Mouse (Mus musculus) c-Kit-negative CD71-positive TER-119-positive erythroid progenitor cells, embryonic 14.5 days (primary cell): Measurements from ENCODE around the gene Trp53inp2.

Experiments used
- DNase-seq: peaks from one replicate; pipeline ENCODE4 v3.0.0-alpha.2; 2013; ENCODE audit warnings: low read depth, low spot score

The Trp53inp2 gene

GRCm38 (mm10) chr2:155380261-155381059, at the start of gene Trp53inp2:
Trp53inp2 (plus strand) TSS chr2:155381059.
- no peak for DNase-seq

GRCm38 (mm10) chr2:155331351-155331750, 49.5 kb upstream of the Trp53inp2 start:
- DNase-seq, result no peak

DNA sequence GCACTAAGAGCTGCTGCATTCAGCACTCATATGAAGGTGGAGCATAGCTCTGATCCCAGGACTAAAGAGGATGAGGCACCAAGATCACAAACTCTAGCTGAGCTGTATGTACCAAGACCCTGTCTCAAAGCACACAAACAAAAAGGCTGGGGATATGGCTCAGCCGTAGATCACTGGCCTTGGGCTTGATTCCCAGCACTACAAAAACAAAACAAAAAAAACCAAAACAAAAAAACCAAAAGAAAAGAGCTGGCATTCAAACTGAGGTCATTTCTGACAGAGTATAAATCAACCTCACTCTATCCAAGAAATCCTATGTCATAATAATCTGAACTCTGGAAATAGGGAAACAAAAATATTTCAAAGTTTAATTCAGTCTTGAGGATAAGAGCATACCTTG, 47.4 kb upstream of the Trp53inp2 start:
- DNase-seq, result no peak

DNA sequence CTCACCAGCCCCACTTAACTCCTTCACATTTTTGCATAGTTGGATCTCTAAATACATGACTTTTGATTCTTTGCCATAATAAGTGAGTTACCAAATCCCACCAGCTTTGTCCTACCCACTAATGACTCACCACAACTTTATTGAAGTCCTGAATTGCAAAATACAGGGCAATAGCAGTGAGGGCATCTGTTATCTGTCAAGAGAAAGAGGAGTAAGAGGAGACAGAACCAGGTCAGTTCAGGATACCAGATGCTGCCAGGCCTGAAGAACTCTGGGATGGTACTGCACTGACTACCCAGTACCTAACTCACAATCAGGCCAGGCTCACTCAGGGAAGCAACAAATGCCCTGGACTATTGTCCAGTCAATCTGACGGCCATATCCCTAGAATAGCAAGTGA, 45.6 kb upstream of the Trp53inp2 start:
- no peak for DNase-seq

DNA sequence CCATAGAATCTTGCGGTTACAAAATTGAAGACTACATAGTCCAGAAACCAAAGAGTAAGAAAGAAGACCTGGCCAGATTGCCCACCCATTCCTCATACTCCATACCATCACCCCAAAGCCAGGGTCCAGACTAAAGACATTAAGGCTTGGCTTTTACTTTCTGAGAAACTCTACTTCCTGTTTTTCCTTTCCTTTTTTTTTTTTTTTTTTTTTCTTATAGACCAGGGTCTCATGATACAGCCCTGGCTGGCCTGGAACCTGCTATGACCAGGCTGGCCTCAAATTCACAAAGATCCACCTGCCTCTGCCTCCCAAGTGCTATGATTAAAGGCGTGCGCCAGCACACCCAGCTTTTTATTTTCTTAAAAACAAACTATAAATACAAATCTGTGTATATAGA, 44.6 kb upstream of the Trp53inp2 start:
- DNase-seq, result no peak

- no peak for DNase-seq
Measured at GRCm38 (mm10) chr2:155340166-155340565, 40.7 kb upstream of the Trp53inp2 start.

DNA sequence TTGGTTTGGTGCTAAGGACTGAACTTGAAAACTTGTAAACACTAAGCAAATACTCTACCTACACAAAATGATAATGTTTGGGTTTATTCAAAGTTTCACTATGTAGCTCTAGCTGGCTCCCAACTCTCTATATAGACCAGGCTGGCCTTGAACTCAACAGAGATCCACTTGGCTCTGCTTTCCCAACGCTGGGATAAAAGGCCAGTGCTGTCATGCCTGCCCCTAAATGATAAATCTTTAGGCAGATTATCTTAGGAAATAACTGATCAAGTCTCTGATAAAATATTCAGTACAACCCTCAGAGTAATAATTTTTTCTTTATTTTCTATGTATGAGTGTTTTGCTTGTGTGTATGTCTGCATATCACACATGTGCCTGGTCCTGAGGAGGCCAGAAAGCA, 34.2 kb upstream of the Trp53inp2 start:
- DNase-seq, result no peak

DNA sequence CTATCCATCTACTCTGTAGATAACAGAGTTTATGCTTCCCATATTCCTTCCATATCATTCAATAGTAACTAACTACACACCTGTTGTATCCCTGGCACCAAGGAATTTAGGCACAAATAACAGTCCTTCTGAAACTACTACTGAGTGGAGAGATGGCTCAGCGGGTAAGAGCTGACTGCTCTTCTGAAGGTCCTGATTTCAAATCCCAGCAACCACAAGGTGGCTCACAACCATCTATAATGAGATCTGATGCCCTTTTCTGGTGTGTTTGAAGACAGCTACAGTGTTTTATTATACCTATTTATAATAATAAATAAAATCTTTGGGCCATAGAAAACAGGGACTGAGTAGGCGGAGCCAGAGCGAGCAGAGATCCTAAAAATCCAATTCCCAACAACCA, 26.5 kb upstream of the Trp53inp2 start:
- no peak for DNase-seq

- DNase-seq, result peak; percentile 90
Measured at GRCm38 (mm10) chr2:155356971-155357591, 23.8 kb upstream of the Trp53inp2 start, which contains the start of gene Pigu. Pigu (minus strand) TSS chr2:155357430.

GRCm38 (mm10) chr2:155357686-155358399, 23.0 kb upstream of the Trp53inp2 start:
- DNase-seq, result no peak

- no peak for DNase-seq
Measured at GRCm38 (mm10) chr2:155367635-155368284, 13.1 kb upstream of the Trp53inp2 start.

- DNase-seq, result no peak
Measured at GRCm38 (mm10) chr2:155369333-155369883, 11.5 kb upstream of the Trp53inp2 start.

- no peak for DNase-seq
Measured at GRCm38 (mm10) chr2:155372451-155372850, 8.4 kb upstream of the Trp53inp2 start.

- no peak for DNase-seq
Measured at GRCm38 (mm10) chr2:155373302-155373701, 7.6 kb upstream of the Trp53inp2 start.

DNA sequence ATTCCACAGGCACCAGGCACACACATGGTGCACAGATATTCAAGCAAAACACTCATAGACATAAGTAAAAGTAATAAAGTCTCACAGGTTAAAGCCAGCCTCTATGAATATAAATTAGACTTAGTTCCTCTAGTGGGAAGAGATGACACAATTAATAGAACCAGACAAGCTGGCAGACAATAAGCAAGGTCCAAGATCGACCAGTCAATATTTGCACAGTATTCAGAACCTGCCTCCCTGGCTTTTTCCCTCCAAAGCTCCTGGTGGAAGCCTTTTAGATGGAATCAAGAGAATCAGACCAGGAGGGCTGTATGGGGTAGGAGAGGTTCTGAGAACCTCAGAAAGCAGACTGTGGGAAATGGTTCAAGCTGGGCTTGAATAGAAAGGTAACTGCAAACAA, 7.0 kb upstream of the Trp53inp2 start:
- DNase-seq, result no peak

DNA sequence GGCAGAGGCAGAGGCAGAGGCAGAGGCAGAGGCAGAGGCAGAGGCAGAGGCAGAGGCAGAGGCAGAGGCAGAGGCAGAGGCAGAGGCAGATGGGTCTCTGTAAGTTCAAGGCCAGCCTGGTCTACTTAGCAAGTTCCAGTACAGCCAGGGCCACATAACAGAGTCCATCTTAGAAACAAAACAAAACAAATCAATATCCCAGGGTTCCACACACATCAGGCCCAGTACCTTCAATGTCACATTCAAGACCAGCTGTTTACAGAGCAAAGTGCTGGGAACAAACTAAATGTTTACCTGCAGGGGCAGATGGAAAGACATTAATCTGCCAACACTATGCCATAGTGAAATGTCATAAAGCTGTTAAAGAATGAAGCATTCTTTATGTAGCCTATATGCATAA, 6.3 kb upstream of the Trp53inp2 start:
- DNase-seq, result no peak

DNA sequence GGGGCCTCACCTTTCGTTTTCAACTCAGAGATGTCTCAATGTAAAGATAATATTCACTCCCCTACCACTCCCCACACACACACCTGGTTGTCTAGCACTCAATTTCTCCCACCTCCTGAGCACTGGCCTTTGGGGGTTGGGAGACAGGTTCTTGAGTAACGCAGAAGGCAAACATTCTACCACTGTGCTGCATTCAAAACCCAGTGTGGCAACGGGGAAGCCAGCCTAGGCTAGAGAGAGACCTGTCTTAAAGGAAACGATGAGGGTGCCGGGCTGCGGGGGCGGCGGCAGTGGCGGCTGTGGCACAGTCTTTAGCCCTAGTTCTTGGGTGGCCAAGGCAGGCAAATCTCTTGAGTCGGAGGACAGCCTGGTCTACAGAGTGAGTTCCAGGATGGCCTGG, 4.7 kb upstream of the Trp53inp2 start:
- DNase-seq, result no peak

GRCm38 (mm10) chr2:155381060-155381437, 190 bp downstream of the Trp53inp2 start:
- DNase-seq, result no peak

DNA sequence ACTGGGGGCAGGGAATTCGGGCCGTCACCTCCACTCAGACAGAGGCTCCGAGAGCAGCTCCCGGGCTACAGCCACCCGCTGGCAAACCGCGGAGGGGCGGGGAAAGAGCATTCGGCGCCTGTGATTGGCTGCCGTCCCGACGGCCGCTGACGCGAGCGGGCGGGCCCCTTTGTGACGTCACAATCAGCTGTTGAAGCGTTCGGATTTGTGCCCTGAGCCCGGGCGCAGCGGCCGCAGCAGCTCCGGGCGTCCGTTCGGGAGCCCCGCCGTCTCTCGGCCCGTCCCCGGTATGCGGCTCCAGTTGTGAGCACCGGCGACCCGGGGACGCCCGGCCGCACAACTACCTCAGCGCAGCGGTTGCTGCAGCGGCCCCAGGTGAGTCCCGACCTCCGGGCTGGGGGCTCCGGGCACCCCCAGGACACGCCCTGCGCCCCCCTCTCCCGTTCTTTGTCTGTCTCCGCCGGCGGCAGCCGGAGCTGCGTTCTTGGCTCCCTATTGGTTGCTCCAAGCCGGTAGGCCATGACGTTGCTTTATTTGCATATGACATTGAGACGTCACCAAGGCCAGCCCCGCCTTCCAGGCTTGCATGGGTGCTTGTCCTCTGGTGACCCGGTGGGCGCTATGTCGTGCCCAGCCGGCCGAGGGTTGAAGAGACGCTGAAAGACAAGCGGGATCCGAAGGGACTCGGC, 928 bp downstream of the Trp53inp2 start:
- peak; percentile 87 for DNase-seq

GRCm38 (mm10) chr2:155382332-155382700, 1.5 kb downstream of the Trp53inp2 start:
- no peak for DNase-seq

DNA sequence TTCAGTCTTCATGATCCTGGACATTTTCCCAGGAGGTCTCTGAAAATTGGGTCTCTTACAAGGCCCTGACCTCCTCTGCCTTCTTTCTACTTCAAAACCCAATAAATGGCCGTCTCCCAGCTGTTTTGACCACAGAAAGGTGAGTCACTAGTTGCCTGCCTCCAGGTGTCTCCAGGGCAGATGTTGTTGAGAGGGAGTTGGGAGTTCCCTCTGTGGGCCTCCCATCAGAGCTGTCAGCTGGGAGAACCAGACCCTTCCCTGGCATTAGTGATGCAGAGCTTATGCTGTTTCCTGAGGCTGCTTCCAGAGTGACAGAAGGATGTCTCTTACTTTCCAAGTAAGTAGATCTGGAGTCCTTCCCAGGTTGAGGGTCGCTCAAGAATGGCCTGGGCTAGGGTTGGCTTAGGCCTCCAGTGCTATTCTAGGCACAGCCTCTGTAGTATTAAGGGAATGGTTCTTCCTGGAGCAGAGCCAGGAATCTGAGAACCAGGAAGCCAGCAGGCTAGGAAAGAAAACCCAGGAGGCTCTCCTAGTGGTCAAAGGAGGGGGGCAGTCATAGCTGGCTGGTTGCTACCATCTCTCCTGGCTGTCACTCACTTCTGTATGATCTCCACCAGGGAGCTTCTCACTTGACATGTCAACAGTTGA, 2.1 kb downstream of the Trp53inp2 start:
- DNase-seq, result no peak
